Mouse (Mus musculus): ENCODE data around the gene Olfr707. TPM values are rescaled to one million over a fixed set of nuclear protein-coding genes. Genes with fewer than 3 reads are reported as not detected.

The Olfr707 gene
- polyA plus RNA-seq, 1 experiment from 2014 or later: not detected

Other genes starting within 250 kb of the Olfr707 start
- not detected in 2 replicates for gene Olfr693, start 220.7 kb downstream of the Olfr707 start, polyA plus RNA-seq (2014; fragmentation: Nextera tagmentation; extraction: Ambion mirVana)
- not detected in 2 replicates for gene Olfr694, start 209.4 kb downstream of the Olfr707 start, polyA plus RNA-seq (2014; fragmentation: Nextera tagmentation; extraction: Ambion mirVana)
- not detected in 2 replicates for gene Olfr695, start 184.8 kb downstream of the Olfr707 start, polyA plus RNA-seq (2014; fragmentation: Nextera tagmentation; extraction: Ambion mirVana)
- gene Olfr697, start 158.8 kb downstream of the Olfr707 start, polyA plus RNA-seq (2014; fragmentation: Nextera tagmentation; extraction: Ambion mirVana): not detected in 2 replicates
- not detected in 2 replicates for gene Olfr698, start 145.8 kb downstream of the Olfr707 start, polyA plus RNA-seq (2014; fragmentation: Nextera tagmentation; extraction: Ambion mirVana)
- not detected in 2 replicates for gene Olfr699, start 108.0 kb downstream of the Olfr707 start, polyA plus RNA-seq (2014; fragmentation: Nextera tagmentation; extraction: Ambion mirVana)
- not detected in 2 replicates for gene Olfr700, start 92.4 kb downstream of the Olfr707 start, polyA plus RNA-seq (2014; fragmentation: Nextera tagmentation; extraction: Ambion mirVana)
- not detected in 2 replicates for gene Olfr701, start 87.1 kb downstream of the Olfr707 start, polyA plus RNA-seq (2014; fragmentation: Nextera tagmentation; extraction: Ambion mirVana)
- not detected in 2 replicates for gene Olfr702, start 67.3 kb downstream of the Olfr707 start, polyA plus RNA-seq (2014; fragmentation: Nextera tagmentation; extraction: Ambion mirVana)
- not detected in 2 replicates for gene Olfr703, start 57.9 kb downstream of the Olfr707 start, polyA plus RNA-seq (2014; fragmentation: Nextera tagmentation; extraction: Ambion mirVana)
- not detected in 2 replicates for gene Olfr704, start 38.1 kb downstream of the Olfr707 start, polyA plus RNA-seq (2014; fragmentation: Nextera tagmentation; extraction: Ambion mirVana)
- gene Olfr705, start 24.4 kb downstream of the Olfr707 start, polyA plus RNA-seq (2014; fragmentation: Nextera tagmentation; extraction: Ambion mirVana): not detected in 2 replicates
- gene Olfr706, start 13.1 kb downstream of the Olfr707 start, polyA plus RNA-seq (2014; fragmentation: Nextera tagmentation; extraction: Ambion mirVana): not detected in 2 replicates
- not detected in 2 replicates for gene Olfr1532-ps1, start 6.8 kb upstream of the Olfr707 start, polyA plus RNA-seq (2014; fragmentation: Nextera tagmentation; extraction: Ambion mirVana)
- not detected in 2 replicates for gene Olfr709-ps1, start 31.0 kb upstream of the Olfr707 start, polyA plus RNA-seq (2014; fragmentation: Nextera tagmentation; extraction: Ambion mirVana)
- not detected in 2 replicates for gene Olfr710, start 47.1 kb upstream of the Olfr707 start, polyA plus RNA-seq (2014; fragmentation: Nextera tagmentation; extraction: Ambion mirVana)
- not detected in 2 replicates for gene Olfr6, start 62.7 kb upstream of the Olfr707 start, polyA plus RNA-seq (2014; fragmentation: Nextera tagmentation; extraction: Ambion mirVana)
- not detected in 2 replicates for gene Olfr711, start 74.2 kb upstream of the Olfr707 start, polyA plus RNA-seq (2014; fragmentation: Nextera tagmentation; extraction: Ambion mirVana)
- gene Olfr2, start 104.8 kb upstream of the Olfr707 start, polyA plus RNA-seq (2014; fragmentation: Nextera tagmentation; extraction: Ambion mirVana): not detected in 2 replicates
- not detected in 2 replicates for gene Olfr713, start 129.9 kb upstream of the Olfr707 start, polyA plus RNA-seq (2014; fragmentation: Nextera tagmentation; extraction: Ambion mirVana)
- gene Olfr714, start 169.7 kb upstream of the Olfr707 start, polyA plus RNA-seq (2014; fragmentation: Nextera tagmentation; extraction: Ambion mirVana): not detected in 2 replicates
- not detected in 2 replicates for gene Olfr17, start 192.0 kb upstream of the Olfr707 start, polyA plus RNA-seq (2014; fragmentation: Nextera tagmentation; extraction: Ambion mirVana)
- gene Olfr715b, start 209.1 kb upstream of the Olfr707 start, polyA plus RNA-seq (2014; fragmentation: Nextera tagmentation; extraction: Ambion mirVana): not detected in 2 replicates
- not detected in 2 replicates for gene Olfr715, start 229.8 kb upstream of the Olfr707 start, polyA plus RNA-seq (2014; fragmentation: Nextera tagmentation; extraction: Ambion mirVana)
- gene Olfr716, start 237.1 kb upstream of the Olfr707 start, polyA plus RNA-seq (2014; fragmentation: Nextera tagmentation; extraction: Ambion mirVana): not detected in 2 replicates

Measured in neural tube, embryonic 11.5 days (tissue).